Mouse (Mus musculus): ENCODE measurements around the gene Ikbkg. TPM values are rescaled to one million over a fixed set of nuclear protein-coding genes. Genes with fewer than 3 reads are reported as not detected.
"Not testable (repeated sequence)": the region's sequence is repeated elsewhere in the genome, so short reads cannot be mapped to it uniquely, and the experiment has no call there.

Gene Ikbkg
- total and polyA plus RNA-seq, 2 experiments: 32.8 to 50.5 TPM

- peak; percentile 28; the same call in 1 of the 2 replicates for TF ChIP-seq CTCF (IDR thresholded peaks at IDR 0.05; ENCODE audit: low read depth, low read length)
- TF ChIP-seq POLR2A (IDR thresholded peaks at IDR 0.05; ENCODE audit: extremely low read depth, insufficient read depth, low read length): no peak
- no peak overlapping the region for H3K27ac ChIP-seq (replicated peaks; ENCODE audit: insufficient read depth, low read depth, low read length)
- H3K9ac ChIP-seq (ENCODE audit: low read depth, low read length): no peak overlapping the region
- H3K4me1 ChIP-seq (ENCODE audit: control insufficient read depth, insufficient read depth, low read length): no peaks in the 10 kb centered on the region
- no peak overlapping the region for H3K4me3 ChIP-seq (ENCODE audit: insufficient read depth, low read depth, low read length)
- no peaks in the 10 kb centered on the region for H3K79me2 ChIP-seq (ENCODE audit: control insufficient read depth, insufficient read depth, low read length)
- DNase-seq (ENCODE audit: extremely low read depth, low read depth, low spot score): peak; percentile 35
- peaks cover 37% of the 10 kb centered on the region for H3K36me3 ChIP-seq (ENCODE audit: control insufficient read depth, insufficient read depth, low read length)
- H3K27me3 ChIP-seq (ENCODE audit: control insufficient read depth, insufficient read depth, low read length): no peaks in the 10 kb centered on the region
- WGBS: 11% methylated on average over 4 of the region's 4 CpGs
Observed at GRCm38 (mm10) chrX:74452773-74453172, 59.7 kb downstream of the Ikbkg start.

- not testable (repeated sequence) for H3K27me3 ChIP-seq (ENCODE audit: control insufficient read depth, insufficient read depth, low read length); H3K36me3 ChIP-seq (ENCODE audit: control insufficient read depth, insufficient read depth, low read length); H3K79me2 ChIP-seq (ENCODE audit: control insufficient read depth, insufficient read depth, low read length); H3K4me1 ChIP-seq (ENCODE audit: control insufficient read depth, insufficient read depth, low read length); DNase-seq (ENCODE audit: extremely low read depth, low read depth, low spot score); H3K4me3 ChIP-seq (ENCODE audit: insufficient read depth, low read depth, low read length); H3K9ac ChIP-seq (ENCODE audit: low read depth, low read length); H3K27ac ChIP-seq (replicated peaks; ENCODE audit: insufficient read depth, low read depth, low read length)
- 75% methylated on average over 11 of the region's 14 CpGs for WGBS
Observed at GRCm38 (mm10) chrX:74481349-74481885, 88.3 kb downstream of the Ikbkg start, which contains the start of gene Gm6880. Gm6880 (minus strand) TSS chrX:74481399.

- H3K27me3 ChIP-seq (ENCODE audit: control insufficient read depth, insufficient read depth, low read length): no peaks in the 10 kb centered on the region
- 20% methylated on average over 1 of the region's 1 CpGs for WGBS
- no peaks in the 10 kb centered on the region for H3K79me2 ChIP-seq (ENCODE audit: control insufficient read depth, insufficient read depth, low read length)
- no peak overlapping the region for H3K9ac ChIP-seq (ENCODE audit: low read depth, low read length)
- no peak for TF ChIP-seq POLR2A (IDR thresholded peaks at IDR 0.05; ENCODE audit: extremely low read depth, insufficient read depth, low read length)
- TF ChIP-seq CTCF (IDR thresholded peaks at IDR 0.05; ENCODE audit: low read depth, low read length): 0 out of 2 replicates have a peak, but pooled peaks have one; percentile 2
- no peak overlapping the region for H3K27ac ChIP-seq (replicated peaks; ENCODE audit: insufficient read depth, low read depth, low read length)
- H3K36me3 ChIP-seq (ENCODE audit: control insufficient read depth, insufficient read depth, low read length): no peaks in the 10 kb centered on the region
- no peaks in the 10 kb centered on the region for H3K4me1 ChIP-seq (ENCODE audit: control insufficient read depth, insufficient read depth, low read length)
- DNase-seq (ENCODE audit: extremely low read depth, low read depth, low spot score): no peak
- no peak overlapping the region for H3K4me3 ChIP-seq (ENCODE audit: insufficient read depth, low read depth, low read length)
Observed at GRCm38 (mm10) chrX:74497131-74497530, 104.0 kb downstream of the Ikbkg start.

Other genes with a start within 250 kb of the Ikbkg start
- gene Tex28, start 225.5 kb upstream of the Ikbkg start, total RNA-seq (2014; rRNA removed): not detected in 2 replicates
- gene Tex28, start 225.5 kb upstream of the Ikbkg start, polyA plus RNA-seq (2012; rRNA removed): not detected in 2 replicates
- gene Tktl1, start 216.0 kb upstream of the Ikbkg start, total RNA-seq (2014; rRNA removed): under 0.01 TPM in 1 of 2 replicates, not detected in the other
- not detected in 2 replicates for gene Tktl1, start 216.0 kb upstream of the Ikbkg start, polyA plus RNA-seq (2012; rRNA removed)
- gene Flna, start 143.5 kb upstream of the Ikbkg start, total RNA-seq (2014; rRNA removed): 34.8 and 47.3 TPM in 2 replicates
- gene Flna, start 143.5 kb upstream of the Ikbkg start, polyA plus RNA-seq (2012; rRNA removed): 14.9 and 24.4 TPM in 2 replicates
- 10.2 and 10.3 TPM in 2 replicates for gene Emd, start 138.6 kb upstream of the Ikbkg start, total RNA-seq (2014; rRNA removed)
- 32.4 and 38.8 TPM in 2 replicates for gene Emd, start 138.6 kb upstream of the Ikbkg start, polyA plus RNA-seq (2012; rRNA removed)
- 1,181 and 1,274 TPM in 2 replicates for gene Rpl10, start 122.5 kb upstream of the Ikbkg start, total RNA-seq (2014; rRNA removed)
- gene Rpl10, start 122.5 kb upstream of the Ikbkg start, polyA plus RNA-seq (2012; rRNA removed): 968 and 1,030 TPM in 2 replicates
- gene Taz, start 111.4 kb upstream of the Ikbkg start, total RNA-seq (2014; rRNA removed): 29.7 and 37.2 TPM in 2 replicates
- 48.8 and 53.9 TPM in 2 replicates for gene Taz, start 111.4 kb upstream of the Ikbkg start, polyA plus RNA-seq (2012; rRNA removed)
- 3.5 and 6.1 TPM in 2 replicates for gene Dnase1l1, start 111.0 kb upstream of the Ikbkg start, total RNA-seq (2014; rRNA removed)
- 4.9 and 5.5 TPM in 2 replicates for gene Dnase1l1, start 111.0 kb upstream of the Ikbkg start, polyA plus RNA-seq (2012; rRNA removed)
- 53.1 and 67.8 TPM in 2 replicates for gene Atp6ap1, start 96.2 kb upstream of the Ikbkg start, total RNA-seq (2014; rRNA removed)
- 150 and 152 TPM in 2 replicates for gene Atp6ap1, start 96.2 kb upstream of the Ikbkg start, polyA plus RNA-seq (2012; rRNA removed)
- 54.7 and 55.5 TPM in 2 replicates for gene Gdi1, start 88.3 kb upstream of the Ikbkg start, total RNA-seq (2014; rRNA removed)
- 43.6 and 72.5 TPM in 2 replicates for gene Gdi1, start 88.3 kb upstream of the Ikbkg start, polyA plus RNA-seq (2012; rRNA removed)
- 8.1 and 10.3 TPM in 2 replicates for gene Fam50a, start 80.3 kb upstream of the Ikbkg start, total RNA-seq (2014; rRNA removed)
- gene Fam50a, start 80.3 kb upstream of the Ikbkg start, polyA plus RNA-seq (2012; rRNA removed): 6.3 and 7.3 TPM in 2 replicates
- 0.34 and 0.46 TPM in 2 replicates for gene Plxna3, start 64.2 kb upstream of the Ikbkg start, total RNA-seq (2014; rRNA removed)
- gene Plxna3, start 64.2 kb upstream of the Ikbkg start, polyA plus RNA-seq (2012; rRNA removed): 0.95 and 1.8 TPM in 2 replicates
- gene Lage3, start 39.7 kb upstream of the Ikbkg start, total RNA-seq (2014; rRNA removed): 28.7 and 32.2 TPM in 2 replicates
- gene Lage3, start 39.7 kb upstream of the Ikbkg start, polyA plus RNA-seq (2012; rRNA removed): 35.3 and 38.2 TPM in 2 replicates
- gene Ubl4a, start 20.1 kb upstream of the Ikbkg start, total RNA-seq (2014; rRNA removed): 14.0 and 17.0 TPM in 2 replicates
- 29.2 and 33.6 TPM in 2 replicates for gene Ubl4a, start 20.1 kb upstream of the Ikbkg start, polyA plus RNA-seq (2012; rRNA removed)
- gene Slc10a3, start 19.9 kb upstream of the Ikbkg start, total RNA-seq (2014; rRNA removed): 2.8 and 3.2 TPM in 2 replicates
- 6.3 and 8.4 TPM in 2 replicates for gene Slc10a3, start 19.9 kb upstream of the Ikbkg start, polyA plus RNA-seq (2012; rRNA removed)
- gene Fam3a, start within 50 bp of the Ikbkg start, total RNA-seq (2014; rRNA removed): 5.8 and 8.1 TPM in 2 replicates
- 22.7 and 24.1 TPM in 2 replicates for gene Fam3a, start within 50 bp of the Ikbkg start, polyA plus RNA-seq (2012; rRNA removed)
- gene G6pdx, start 35.9 kb downstream of the Ikbkg start, total RNA-seq (2014; rRNA removed): 3.2 and 4.0 TPM in 2 replicates
- gene G6pdx, start 35.9 kb downstream of the Ikbkg start, polyA plus RNA-seq (2012; rRNA removed): 2.0 and 3.8 TPM in 2 replicates
- not detected in 2 replicates for gene Gm6880, start 88.1 kb downstream of the Ikbkg start, total RNA-seq (2014; rRNA removed)
- not detected in 2 replicates for gene Gm6880, start 88.1 kb downstream of the Ikbkg start, polyA plus RNA-seq (2012; rRNA removed)
- gene Olfr1326-ps1, start 181.6 kb downstream of the Ikbkg start, total RNA-seq (2014; rRNA removed): not detected in 2 replicates
- gene Olfr1326-ps1, start 181.6 kb downstream of the Ikbkg start, polyA plus RNA-seq (2012; rRNA removed): not detected in 2 replicates
- not detected in 2 replicates for gene Olfr1325, start 199.4 kb downstream of the Ikbkg start, total RNA-seq (2014; rRNA removed)
- gene Olfr1325, start 199.4 kb downstream of the Ikbkg start, polyA plus RNA-seq (2012; rRNA removed): not detected in 2 replicates